Comparison of ENCODE assay signal across 9 mouse cellular contexts in the genomic region with DNA sequence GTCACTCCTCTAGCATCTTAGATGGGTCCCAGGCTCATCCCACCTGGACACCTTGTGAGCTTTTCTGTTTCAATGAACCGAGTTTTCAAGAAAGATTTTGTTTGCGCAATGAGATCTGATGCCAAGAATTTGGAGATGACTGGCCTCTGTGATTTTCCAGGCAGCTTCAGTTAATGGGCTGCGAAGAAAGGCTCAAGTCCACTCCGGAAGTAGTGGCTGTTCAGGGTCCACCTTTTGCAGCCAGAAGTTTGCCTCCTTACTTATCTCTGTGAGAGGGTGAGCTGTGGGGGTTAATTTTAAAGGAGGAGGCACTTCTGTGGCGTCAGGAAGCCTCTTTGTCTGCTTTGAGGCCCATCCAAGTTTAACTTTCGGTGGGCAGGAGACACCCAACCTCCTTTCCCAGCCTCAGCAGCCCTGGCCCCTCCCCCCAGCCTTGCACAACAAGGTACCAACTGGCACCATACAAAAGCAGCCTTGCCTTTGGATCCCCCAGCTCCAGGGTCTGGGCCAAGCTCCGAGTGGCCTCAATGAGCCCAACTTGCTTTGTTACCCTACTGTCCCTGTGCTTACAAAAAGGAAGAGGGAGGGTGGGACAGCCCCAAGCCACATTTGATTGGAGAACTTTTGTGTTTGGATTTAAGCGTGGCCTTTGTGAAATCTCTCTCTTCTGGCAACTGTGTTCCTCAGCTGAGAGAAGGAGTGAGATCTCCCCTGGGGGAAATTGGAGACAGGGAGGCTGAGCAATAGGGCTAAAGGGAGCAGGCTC.
A peak's percentile ranks its signal among the peaks of the same experiment; 100 is the strongest.
DNase-seq lines count a peak whose midpoint lies in the region; ATAC-seq and TF ChIP-seq lines count a peak whose summit lies in the region.
"Had no signal": no experiment of that assay in that cellular context is flagged by ENCODE, and none has a peak within 500 bp of the region (broad histone marks: within the 10 kb centered on the region; RNA-seq: fewer than 3 reads in every experiment).

No protein-coding gene starts in this region.

- peaks cover 10% of the 10 kb centered on the region for H3K4me1 ChIP-seq in limb, embryonic 10.5 days
- H3K4me1 ChIP-seq in stomach, postnatal 0 days (replicated peaks; ENCODE audit: control insufficient read depth, insufficient read depth) = 0 out of 2 replicates have a peak, but pooled peaks cover 3% of the 10 kb centered on the region

- H3K4me3 ChIP-seq in limb, embryonic 10.5 days = no peak overlapping the region
- no peak overlapping the region for H3K4me3 ChIP-seq in stomach, postnatal 0 days (ENCODE audit: low read depth, low read length)
- H3K4me3 ChIP-seq: hindbrain, embryonic 15.5 days; neural tube, embryonic 13.5 days had no signal

- intact Hi-C loops in left cerebral cortex, postnatal 25 days (cut with DNase I) = no loop called here

- ATAC-seq in stomach, postnatal 0 days (ENCODE audit: low FRiP score, low TSS enrichment) = no peak
- ATAC-seq in frontal cortex, adult (ENCODE audit: low TSS enrichment) = no peak

- no peak for TF ChIP-seq EP300 in stomach, postnatal 0 days (optimal IDR thresholded peaks at IDR 0.05)

- H3K36me3 ChIP-seq in limb, embryonic 10.5 days = no peaks in the 10 kb centered on the region
- H3K36me3 ChIP-seq in stomach, postnatal 0 days (ENCODE audit: control insufficient read depth, insufficient read depth, low read length) = no peaks in the 10 kb centered on the region
- H3K36me3 ChIP-seq: hindbrain, embryonic 15.5 days; neural tube, embryonic 13.5 days had no signal

- no peak overlapping the region; the same call in 1 of the 2 replicates for H3K4me2 ChIP-seq in stomach, postnatal 0 days (replicated peaks; ENCODE audit: low read depth)
- H3K4me2 ChIP-seq: hindbrain, embryonic 15.5 days; neural tube, embryonic 13.5 days had no signal

- TF ChIP-seq CTCF in stomach, postnatal 0 days (IDR thresholded peaks at IDR 0.05; ENCODE audit: low read depth) = no peak

- H3K9ac ChIP-seq in stomach, postnatal 0 days (ENCODE audit: low read length) = no peak overlapping the region
- H3K9ac ChIP-seq: hindbrain, embryonic 15.5 days; neural tube, embryonic 13.5 days had no signal

- WGBS in limb, embryonic 10.5 days = 60% methylated on average over 8 of the region's 8 CpGs
- 26% methylated on average over 8 of the region's 8 CpGs for WGBS in stomach, postnatal 0 days

- DNase-seq in thymus, postnatal 4 days = peak; percentile 34
- no peak for DNase-seq in thymus, postnatal 10 days (ENCODE audit: low spot score in 2 of 2)
- DNase-seq in heart, adult 9 months (ENCODE audit: low spot score in 2 of 2) = peak; percentile 49 to 53
- no peak for DNase-seq in limb, embryonic 10.5 days (ENCODE audit: low spot score)
- DNase-seq in stomach, postnatal 0 days (ENCODE audit: low spot score) = peak; percentile 46
- DNase-seq in left cerebral cortex, postnatal 25 days (ENCODE audit: low spot score in 2 of 2) = no peak

- H3K27ac ChIP-seq in limb, embryonic 10.5 days = 0 out of 2 replicates have a peak overlapping the region, but pooled peaks have one; percentile 20
- no peak overlapping the region for H3K27ac ChIP-seq in stomach, postnatal 0 days (replicated peaks)
- H3K27ac ChIP-seq: hindbrain, embryonic 15.5 days; neural tube, embryonic 13.5 days had no signal

- H3K9me3 ChIP-seq in limb, embryonic 10.5 days (replicated peaks) = no peaks in the 10 kb centered on the region
- H3K9me3 ChIP-seq in stomach, postnatal 0 days (ENCODE audit: control insufficient read depth, low read length) = no peaks in the 10 kb centered on the region
- H3K9me3 ChIP-seq: hindbrain, embryonic 15.5 days; neural tube, embryonic 13.5 days had no signal

- H3K27me3 ChIP-seq in limb, embryonic 10.5 days (ENCODE audit: low read depth, poor library complexity, severe bottlenecking) = no peaks in the 10 kb centered on the region
- H3K27me3 ChIP-seq in stomach, postnatal 0 days (ENCODE audit: control insufficient read depth, insufficient read depth, low read length) = no peaks in the 10 kb centered on the region
- H3K27me3 ChIP-seq: hindbrain, embryonic 15.5 days; neural tube, embryonic 13.5 days had no signal

Comparison
In these comparisons a context has a peak if more than half of its experiments do, and no peak if none do; other contexts are left out.
1. DNase-seq: peak in thymus, postnatal 4 days (single experiment), heart, adult 9 months (2 of 2) and stomach, postnatal 0 days (single experiment); none in thymus, postnatal 10 days (0 of 2), limb, embryonic 10.5 days (single experiment) and left cerebral cortex, postnatal 25 days (0 of 2).